Mouse (Mus musculus) E14TG2a.4 (cell line): Measurements from ENCODE around the gene Myb.

Experiments used
- CTCF ChIP-seq: conservative IDR thresholded peaks from 2 replicates; pipeline ENCODE4 v1.5.1; 2014; ENCODE audit warnings: low read length
- NANOG ChIP-seq: IDR thresholded peaks from 2 replicates; pipeline ENCODE4 v1.6.1; 2014; ENCODE audit warnings: borderline replicate concordance, low read length, mixed read lengths

DNA sequence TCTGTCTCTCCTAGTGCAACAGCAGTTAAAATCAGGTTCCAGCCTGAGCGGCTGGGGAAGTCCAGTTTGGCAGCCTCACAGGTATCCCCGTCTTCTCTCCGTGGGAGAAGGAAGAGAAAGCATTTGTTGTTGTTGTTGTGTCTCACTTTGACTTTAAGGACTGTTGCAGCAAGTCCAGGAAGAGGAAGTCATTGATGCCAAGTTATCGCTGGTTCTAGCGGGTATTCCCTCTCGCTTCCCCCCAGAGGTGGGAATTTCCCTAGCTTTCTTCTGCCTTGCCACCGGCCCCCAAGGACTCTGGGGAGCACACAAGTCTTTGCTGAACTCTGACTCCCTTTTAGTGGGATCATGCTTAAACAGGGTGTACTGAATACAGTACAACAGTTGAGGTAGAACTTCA, 40.0 kb upstream of the Myb start:
- TF ChIP-seq CTCF (no peak), NANOG (no peak)
